Mouse (Mus musculus) hindbrain, embryonic 15.5 days (tissue): ENCODE data around the gene Ifitm10. TPM values are rescaled to one million over a fixed set of nuclear protein-coding genes. Genes with fewer than 3 reads are reported as not detected.

Experiments used
- polyA plus RNA-seq: library from polyadenylated mRNA; unstranded; fragments of >200 nt; fragmentation: Nextera tagmentation; extraction: Ambion mirVana; gene quantifications from 2 replicates; pipeline ENCODE4 v1.2.1, GENCODE M21; 2015

The Ifitm10 gene
- polyA plus RNA-seq, 1 experiment from 2014 or later = 8.4 TPM

Other genes starting within 250 kb of the Ifitm10 start
- not detected in 2 replicates for gene Gm39115, start 237.7 kb downstream of the Ifitm10 start, polyA plus RNA-seq
- gene Gm45337, start 229.1 kb downstream of the Ifitm10 start, polyA plus RNA-seq = not detected in 2 replicates
- not detected in 2 replicates for gene Gm29735, start 216.6 kb downstream of the Ifitm10 start, polyA plus RNA-seq
- 0.14 TPM in 1 of 2 replicates, not detected in the other for gene Gm4553, start 208.0 kb downstream of the Ifitm10 start, polyA plus RNA-seq
- not detected in 2 replicates for gene Krtap5-2, start 197.7 kb downstream of the Ifitm10 start, polyA plus RNA-seq
- gene Gm10153, start 183.4 kb downstream of the Ifitm10 start, polyA plus RNA-seq = not detected in 2 replicates
- gene Krtap5-3, start 172.4 kb downstream of the Ifitm10 start, polyA plus RNA-seq = not detected in 2 replicates
- gene Gm7579, start 161.9 kb downstream of the Ifitm10 start, polyA plus RNA-seq = not detected in 2 replicates
- gene Krtap5-5, start 143.8 kb downstream of the Ifitm10 start, polyA plus RNA-seq = not detected in 2 replicates
- gene Gm40460, start 132.7 kb downstream of the Ifitm10 start, polyA plus RNA-seq = not detected in 2 replicates
- gene Gm2431, start 115.4 kb downstream of the Ifitm10 start, polyA plus RNA-seq = not detected in 2 replicates
- gene Gm4559, start 99.4 kb downstream of the Ifitm10 start, polyA plus RNA-seq = not detected in 2 replicates
- not detected in 2 replicates for gene Krtap5-1, start 76.6 kb downstream of the Ifitm10 start, polyA plus RNA-seq
- not detected in 2 replicates for gene Krtap5-4, start 70.2 kb downstream of the Ifitm10 start, polyA plus RNA-seq
- 1.9 TPM in 1 of 2 replicates, not detected in the other for gene Gm49369, start 8.9 kb upstream of the Ifitm10 start, polyA plus RNA-seq
- gene Ctsd, start 14.3 kb upstream of the Ifitm10 start, polyA plus RNA-seq = 300 and 306 TPM in 2 replicates
- not detected in 2 replicates for gene Syt8, start 61.1 kb upstream of the Ifitm10 start, polyA plus RNA-seq
- 0.79 and 1.4 TPM in 2 replicates for gene Tnni2, start 68.1 kb upstream of the Ifitm10 start, polyA plus RNA-seq
- gene Lsp1, start 87.1 kb upstream of the Ifitm10 start, polyA plus RNA-seq = 4.5 and 7.6 TPM in 2 replicates
- gene Tnnt3, start 125.1 kb upstream of the Ifitm10 start, polyA plus RNA-seq = 3.3 and 3.6 TPM in 2 replicates
- 21.1 and 21.6 TPM in 2 replicates for gene Mrpl23, start 158.9 kb upstream of the Ifitm10 start, polyA plus RNA-seq